Mouse (Mus musculus) kidney, adult 2 months (tissue): ENCODE results near the gene Srgap2. TPM values are rescaled to one million over a fixed set of nuclear protein-coding genes. Genes with fewer than 3 reads are reported as not detected.

Experiments
- DNase-seq: peaks from one replicate; pipeline ENCODE4 v3.0.0; 2021
- H3K27ac ChIP-seq: fragments of 200-500 bp; 2 replicates; pipeline ENCODE4 v1.5.1; 2012; ENCODE audit warnings: low read depth, low read length, control low read depth, inconsistent platforms; ENCODE audit not compliant: insufficient read depth
- H3K27me3 ChIP-seq: fragments of 200-500 bp; replicated peaks from 2 replicates; pipeline ENCODE4 v1.6.1; 2012; ENCODE audit warnings: mild to moderate bottlenecking, moderate library complexity, low read length, inconsistent platforms; ENCODE audit not compliant: control insufficient read depth, insufficient read depth
- H3K36me3 ChIP-seq: fragments of 200-500 bp; 2 replicates; pipeline ENCODE4 v1.6.1; 2012; ENCODE audit warnings: mild to moderate bottlenecking, moderate library complexity, low read length, inconsistent platforms; ENCODE audit not compliant: control insufficient read depth, insufficient read depth
- H3K4me1 ChIP-seq: fragments of 200-500 bp; 2 replicates; pipeline ENCODE4 v1.6.1; 2011; ENCODE audit warnings: low read length; ENCODE audit not compliant: control insufficient read depth, insufficient read depth
- H3K4me3 ChIP-seq: fragments of 200-500 bp; 2 replicates; pipeline ENCODE4 v1.5.1; 2011; ENCODE audit warnings: mild to moderate bottlenecking, low read depth, low read length, control low read depth; ENCODE audit not compliant: insufficient read depth
- CTCF ChIP-seq: fragments of 200-500 bp; conservative IDR thresholded peaks from 2 replicates; pipeline ENCODE4 v1.5.1; 2011; ENCODE audit warnings: low read depth, mild to moderate bottlenecking, control low read depth, low read length, moderate library complexity, mixed read lengths; ENCODE audit not compliant: insufficient read depth, insufficient read length
- POLR2A ChIP-seq: fragments of 200-500 bp; IDR thresholded peaks from one replicate; pipeline ENCODE4 v1.6.1; 2011; ENCODE audit warnings: low read depth, low read length, control low read depth
- WGBS: fragments of 180-500 bp; shearing (Covaris S2); methylation state at CpG from one replicate; pipeline ENCODE4 v1.1.7; 2018; 5-methylcytosine and 5-hydroxymethylcytosine counted together
- polyA plus RNA-seq: library from polyadenylated mRNA; depleted of rRNA; stranded (reverse); fragments of >200 nt; gene quantifications from 2 replicates; pipeline ENCODE4 v1.2.3, GENCODE M21; 2012; rRNA removed

The Srgap2 gene
- polyA plus RNA-seq, 1 experiment, result 13.0 TPM

GRCm38 (mm10) chr1:131244536-131245088 lies 282.5 kb downstream of the Srgap2 start:
- peak; percentile 17 for DNase-seq
- Histone ChIP-seq H3K27me3 (no peaks in the 10 kb centered on the region), H3K4me3 (peak overlapping the region; percentile 79), H3K36me3 (no peaks in the 10 kb centered on the region), H3K4me1 (peaks cover 11% of the 10 kb centered on the region; the same call in 1 of the 2 replicates), H3K27ac (0 out of 2 replicates have a peak overlapping the region, but pooled peaks have one; percentile 2)
- 4% methylated on average over 57 of the region's 57 CpGs for WGBS
- TF ChIP-seq POLR2A, result no peak

- no peak for TF ChIP-seq CTCF
- no peak for TF ChIP-seq POLR2A
- Histone ChIP-seq H3K27me3 (no peaks in the 10 kb centered on the region), H3K27ac (no peak overlapping the region), H3K36me3 (no peaks in the 10 kb centered on the region), H3K4me1 (peaks cover 11% of the 10 kb centered on the region; the same call in 1 of the 2 replicates), H3K4me3 (no peak overlapping the region)
- peak; percentile 42 for DNase-seq
- WGBS, result 31% methylated on average over 6 of the region's 6 CpGs
Observed at GRCm38 (mm10) chr1:131242956-131243355, 284.2 kb downstream of the Srgap2 start.

GRCm38 (mm10) chr1:131239576-131240193 lies 287.5 kb downstream of the Srgap2 start:
- 76% methylated on average over 12 of the region's 12 CpGs for WGBS
- no peak overlapping the region for H3K4me3 ChIP-seq

GRCm38 (mm10) chr1:131238931-131239381 lies 288.2 kb downstream of the Srgap2 start:
- Histone ChIP-seq H3K27ac (peak overlapping the region; percentile 28; the same call in 1 of the 2 replicates), H3K36me3 (no peaks in the 10 kb centered on the region), H3K27me3 (no peaks in the 10 kb centered on the region), H3K4me3 (no peak overlapping the region), H3K4me1 (0 out of 2 replicates have a peak, but pooled peaks cover 5% of the 10 kb centered on the region)
- peak; percentile 79 for DNase-seq
- TF ChIP-seq CTCF, result no peak
- no peak for TF ChIP-seq POLR2A
- WGBS, result 48% methylated on average over 8 of the region's 8 CpGs

More at GRCm38 (mm10) chr1:131239576-131240193, 287.5 kb downstream of the Srgap2 start:
- H3K27me3 ChIP-seq, result no peaks in the 10 kb centered on the region
- 0 out of 2 replicates have a peak, but pooled peaks cover 5% of the 10 kb centered on the region for H3K4me1 ChIP-seq
- H3K36me3 ChIP-seq, result no peaks in the 10 kb centered on the region
- TF ChIP-seq CTCF (no peak), POLR2A (no peak)
- peak overlapping the region; percentile 28; the same call in 1 of the 2 replicates for H3K27ac ChIP-seq
- no peak for DNase-seq

GRCm38 (mm10) chr1:131236077-131236476 lies 291.1 kb downstream of the Srgap2 start:
- Histone ChIP-seq H3K27me3 (no peaks in the 10 kb centered on the region), H3K36me3 (no peaks in the 10 kb centered on the region), H3K27ac (no peak overlapping the region), H3K4me3 (no peak overlapping the region), H3K4me1 (no peaks in the 10 kb centered on the region)
- no peak for DNase-seq
- WGBS, result 74% methylated on average over 7 of the region's 7 CpGs
- TF ChIP-seq POLR2A, result no peak

Other genes with a start within 250 kb of the Srgap2 start
- gene Ikbke, start 247.7 kb downstream of the Srgap2 start, polyA plus RNA-seq, result 7.6 and 10.5 TPM in 2 replicates
- gene Fam72a, start 551 bp upstream of the Srgap2 start, polyA plus RNA-seq, result 0.05 and 0.08 TPM in 2 replicates
- not detected in 2 replicates for gene Avpr1b, start 71.9 kb upstream of the Srgap2 start, polyA plus RNA-seq
- 1.8 and 2.6 TPM in 2 replicates for gene Ctse, start 111.0 kb upstream of the Srgap2 start, polyA plus RNA-seq
- gene Rab7b, start 161.3 kb upstream of the Srgap2 start, polyA plus RNA-seq, result 1.6 and 2.2 TPM in 2 replicates
- gene Slc26a9, start 216.7 kb upstream of the Srgap2 start, polyA plus RNA-seq, result not detected in 2 replicates